Mouse (Mus musculus): ENCODE measurements around the gene Rfx2.

DNA sequence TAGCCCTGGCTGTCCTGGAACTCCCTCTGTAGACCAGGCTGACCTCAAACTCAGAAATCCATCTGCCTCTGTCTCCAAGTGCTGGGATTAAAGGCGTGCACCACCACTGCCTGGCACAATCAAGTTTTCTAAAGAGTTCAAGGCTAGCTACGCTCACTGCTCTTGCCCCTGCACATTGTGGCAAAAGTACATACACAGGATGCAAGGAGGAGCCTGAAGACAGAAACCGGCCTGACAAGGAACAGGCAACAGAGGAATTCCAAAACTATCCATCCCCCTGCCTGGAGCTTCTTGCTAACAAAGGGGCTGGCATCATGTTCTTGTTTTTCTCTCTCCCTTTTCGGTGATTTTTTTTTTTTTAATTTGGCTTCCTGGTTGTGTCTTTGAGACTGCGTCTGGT is 86.6 kb downstream of the Rfx2 start:
- TF ChIP-seq POLR2AphosphoS2 (IDR thresholded peaks at IDR 0.05; ENCODE audit: insufficient read length, low read depth) (no peak), CEBPB (IDR thresholded peaks at IDR 0.05; ENCODE audit: insufficient read depth, poor library complexity, severe bottlenecking) (no peak), POLR2A (IDR thresholded peaks at IDR 0.05; ENCODE audit: insufficient read length, low read depth) (no peak), TCF12 (IDR thresholded peaks at IDR 0.05; ENCODE audit: insufficient read depth, poor library complexity, severe bottlenecking) (no peak), USF1 (IDR thresholded peaks at IDR 0.05; ENCODE audit: low read depth) (no peak), TCF3 (IDR thresholded peaks at IDR 0.05; ENCODE audit: insufficient read length, low read depth) (no peak), E2F4 (IDR thresholded peaks at IDR 0.05; ENCODE audit: insufficient read depth) (no peak), REST (IDR thresholded peaks at IDR 0.05; ENCODE audit: insufficient read depth, insufficient read length) (no peak)

Data from myocyte (in vitro differentiated cells).